Mouse (Mus musculus): ENCODE measurements around the gene Iqce.

DNA sequence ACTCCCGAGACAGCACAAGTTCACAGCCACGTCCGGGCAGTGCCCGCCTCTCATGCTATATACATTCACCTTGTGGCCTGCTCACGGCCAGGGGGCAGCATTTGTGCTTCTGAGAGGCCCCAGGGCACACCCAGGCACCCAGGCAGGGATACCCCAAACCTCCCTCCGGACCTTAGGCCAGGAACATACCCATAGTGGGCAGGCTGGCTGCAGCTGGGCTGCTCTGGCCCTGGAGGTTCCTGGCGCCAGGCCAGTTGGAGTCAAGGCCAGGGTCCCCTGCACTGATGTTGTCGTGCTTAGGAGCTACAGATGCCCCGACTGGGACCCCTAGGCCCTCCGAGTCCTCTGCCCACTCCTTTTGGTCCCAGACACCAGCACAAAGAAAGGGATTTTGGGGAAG lies 80.7 kb downstream of the Iqce start:
- no peak for TF ChIP-seq CTCF (IDR thresholded peaks at IDR 0.05; ENCODE audit: low read depth, low read length)
- TF ChIP-seq POLR2A (IDR thresholded peaks at IDR 0.05; ENCODE audit: extremely low read depth, insufficient read depth, low read length), result no peak
